Mouse (Mus musculus) hindbrain, embryonic 13.5 days (tissue): Measurements from ENCODE around the gene Glt28d2. TPM values are rescaled to one million over a fixed set of nuclear protein-coding genes. Genes with fewer than 3 reads are reported as not detected.

Experiments
- polyA plus RNA-seq: library from polyadenylated mRNA; unstranded; fragments of >200 nt; fragmentation: Nextera tagmentation; extraction: Ambion mirVana; gene quantifications from 2 replicates; pipeline ENCODE4 v1.2.1, GENCODE M21; 2015

Glt28d2 gene
- polyA plus RNA-seq, 1 experiment from 2014 or later = 0.10 TPM

Other genes starting within 250 kb of the Glt28d2 start
- 0.19 and 0.34 TPM in 2 replicates for gene Fam160a1, start 70.2 kb downstream of the Glt28d2 start, polyA plus RNA-seq
- gene Gm37240, start within 50 bp of the Glt28d2 start, polyA plus RNA-seq = 0.08 and 0.26 TPM in 2 replicates
- 11.2 and 11.4 TPM in 2 replicates for gene Sh3d19, start 83.6 kb upstream of the Glt28d2 start, polyA plus RNA-seq
- gene Prss48, start 115.0 kb upstream of the Glt28d2 start, polyA plus RNA-seq = not detected in 2 replicates